Mouse (Mus musculus): ENCODE results near the gene Itfg2. TPM values are rescaled to one million over a fixed set of nuclear protein-coding genes. Genes with fewer than 3 reads are reported as not detected.

The Itfg2 gene
- polyA plus RNA-seq, 1 experiment from 2014 or later, result 43.3 TPM

DNA sequence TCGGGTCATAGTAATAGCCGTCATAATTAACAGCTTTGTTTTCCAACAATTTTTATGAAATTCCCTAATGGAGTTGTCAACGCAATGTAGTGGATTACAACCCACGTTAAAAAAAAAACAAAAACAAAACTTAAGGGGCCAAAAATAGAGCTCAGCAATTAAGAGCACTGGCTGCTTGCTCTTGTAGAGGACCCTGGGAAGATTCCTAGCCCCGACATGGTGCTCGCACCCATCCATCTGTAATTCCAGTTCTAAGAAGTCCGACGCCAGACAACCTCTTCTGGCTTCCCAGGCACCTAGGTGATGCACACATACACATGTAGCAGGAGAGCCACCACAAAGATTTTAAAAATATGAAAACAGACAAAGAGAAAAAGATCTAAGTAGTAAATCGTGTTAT, 315 bp upstream of the Itfg2 start:
- ATAC-seq (ENCODE audit: low FRiP score, low TSS enrichment), result no peak
- WGBS, result 17% methylated on average over 9 of the region's 9 CpGs
- H3K9ac ChIP-seq (replicated peaks; ENCODE audit: low read length), result peak overlapping the region; percentile 78

DNA sequence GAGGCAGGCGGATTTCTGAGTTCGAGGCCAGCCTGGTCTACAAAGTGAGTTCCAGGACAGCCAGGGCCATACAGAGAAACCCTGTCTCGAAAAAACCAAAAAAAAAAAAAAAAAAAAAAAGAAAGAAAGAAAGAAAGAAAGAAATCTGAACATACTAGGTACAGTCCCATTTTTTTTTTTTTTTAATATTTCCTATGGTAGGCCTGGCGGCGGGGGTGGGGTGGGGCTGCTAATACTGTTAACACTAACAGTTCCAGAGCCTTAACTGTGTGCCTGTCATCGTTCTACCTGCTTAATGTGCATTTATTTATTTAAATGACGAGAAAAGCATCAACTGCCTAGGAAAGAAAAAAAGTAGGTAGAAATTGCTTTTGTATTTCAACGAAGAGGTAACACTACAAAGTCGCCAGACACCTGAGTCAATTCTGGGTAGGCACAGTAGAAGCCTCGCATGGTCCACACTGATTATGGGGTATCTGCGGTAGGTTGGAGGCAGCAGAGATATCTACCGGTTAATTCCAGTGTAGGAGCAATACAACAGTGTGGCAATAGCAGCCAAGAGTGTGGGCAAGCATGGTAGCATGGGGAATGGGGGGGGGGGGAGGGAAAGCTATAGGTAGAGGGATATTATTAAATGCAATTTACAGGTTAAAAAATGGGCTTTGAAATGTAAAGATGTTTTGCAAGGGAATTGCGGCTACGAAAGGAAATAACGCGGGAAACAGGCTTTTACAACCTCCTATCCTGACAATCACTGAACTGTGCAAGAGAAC, 1.0 kb downstream of the Itfg2 start:
- Histone ChIP-seq H3K27ac (replicated peaks; ENCODE audit: low read depth, low read length) (peak overlapping the region; percentile 99), H3K4me3 (replicated peaks; ENCODE audit: low read depth, low read length) (peak overlapping the region; percentile 61), H3K4me1 (ENCODE audit: control insufficient read depth, insufficient read depth, low read length) (peaks cover 4% of the 10 kb centered on the region; the same call in 1 of the 2 replicates), H3K4me2 (ENCODE audit: low read length) (peak overlapping the region; percentile 61), H3K9ac (replicated peaks; ENCODE audit: low read length) (peak overlapping the region; percentile 78), H3K36me3 (ENCODE audit: control insufficient read depth, insufficient read depth, low read length) (peaks cover 5% of the 10 kb centered on the region), H3K9me3 (ENCODE audit: control insufficient read depth, low read length) (no peaks in the 10 kb centered on the region), H3K27me3 (ENCODE audit: control insufficient read depth, insufficient read depth, low read length) (no peaks in the 10 kb centered on the region)
- peak; percentile 34 for DNase-seq
- WGBS, result 49% methylated on average over 15 of the region's 16 CpGs
- peak; percentile 28; the same call in 1 of the 2 replicates for ATAC-seq (ENCODE audit: low FRiP score, low TSS enrichment)

More for the DNA sequence above, 315 bp upstream of the Itfg2 start:
- H3K36me3 ChIP-seq (ENCODE audit: control insufficient read depth, insufficient read depth, low read length), result peaks cover 14% of the 10 kb centered on the region
- peaks cover 4% of the 10 kb centered on the region; the same call in 1 of the 2 replicates for H3K4me1 ChIP-seq (ENCODE audit: control insufficient read depth, insufficient read depth, low read length)
- peak overlapping the region; percentile 61 for H3K4me3 ChIP-seq (replicated peaks; ENCODE audit: low read depth, low read length)
- peak overlapping the region; percentile 61 for H3K4me2 ChIP-seq (ENCODE audit: low read length)
- peak overlapping the region; percentile 99 for H3K27ac ChIP-seq (replicated peaks; ENCODE audit: low read depth, low read length)
- no peak for DNase-seq
- no peaks in the 10 kb centered on the region for H3K27me3 ChIP-seq (ENCODE audit: control insufficient read depth, insufficient read depth, low read length)
- no peaks in the 10 kb centered on the region for H3K9me3 ChIP-seq (ENCODE audit: control insufficient read depth, low read length)

DNA sequence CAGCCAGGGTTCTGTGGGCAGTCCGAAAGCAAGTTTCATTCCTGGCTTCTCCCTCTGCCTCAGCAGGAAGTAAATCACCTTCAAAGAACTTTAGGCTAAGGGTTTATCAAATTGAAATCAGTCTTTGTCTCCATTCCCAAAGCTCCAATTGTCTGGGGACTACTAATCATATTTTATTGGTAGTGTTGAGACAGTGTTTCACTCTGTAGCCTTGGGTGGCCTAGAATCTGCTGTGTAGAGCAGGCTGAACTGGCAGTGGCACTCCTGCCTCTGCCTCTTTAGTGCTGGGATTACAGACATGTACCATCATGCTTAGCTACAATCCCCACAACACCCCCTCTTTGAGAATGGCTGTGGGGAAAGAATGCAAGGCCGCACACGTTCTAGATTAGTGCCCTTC, 3.3 kb downstream of the Itfg2 start:
- H3K4me1 ChIP-seq (ENCODE audit: control insufficient read depth, insufficient read depth, low read length), result peaks cover 4% of the 10 kb centered on the region; the same call in 1 of the 2 replicates
- H3K27me3 ChIP-seq (ENCODE audit: control insufficient read depth, insufficient read depth, low read length), result no peaks in the 10 kb centered on the region
- no peak overlapping the region for H3K4me2 ChIP-seq (ENCODE audit: low read length)
- H3K4me3 ChIP-seq (replicated peaks; ENCODE audit: low read depth, low read length), result no peak overlapping the region
- no peak overlapping the region for H3K9ac ChIP-seq (replicated peaks; ENCODE audit: low read length)
- H3K9me3 ChIP-seq (ENCODE audit: control insufficient read depth, low read length), result no peaks in the 10 kb centered on the region
- H3K36me3 ChIP-seq (ENCODE audit: control insufficient read depth, insufficient read depth, low read length), result no peaks in the 10 kb centered on the region
- ATAC-seq (ENCODE audit: low FRiP score, low TSS enrichment) (no peak), DNase-seq (no peak)
- WGBS, result 98% methylated on average over 3 of the region's 3 CpGs
- no peak overlapping the region for H3K27ac ChIP-seq (replicated peaks; ENCODE audit: low read depth, low read length)

DNA sequence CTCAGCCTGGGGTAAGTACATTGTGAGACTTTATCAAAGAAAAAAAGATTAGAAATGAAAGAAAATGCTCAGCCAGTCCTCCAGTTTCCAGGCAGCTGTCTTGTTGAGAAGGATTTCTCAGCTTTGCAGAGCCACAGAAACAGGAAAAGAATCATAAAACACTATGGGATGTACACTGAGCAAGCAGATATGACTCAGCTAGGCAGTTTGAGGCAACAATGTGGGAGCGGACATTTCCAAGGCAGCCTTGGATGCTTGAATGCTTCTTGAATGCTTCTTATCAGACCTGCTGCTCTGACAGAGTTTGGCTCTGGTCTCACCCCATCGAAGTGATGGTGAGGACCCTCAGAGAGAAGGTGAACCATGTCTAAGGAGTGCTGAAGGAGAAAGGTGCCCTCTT, 3.7 kb downstream of the Itfg2 start:
- H3K36me3 ChIP-seq (ENCODE audit: control insufficient read depth, insufficient read depth, low read length), result no peaks in the 10 kb centered on the region
- no peak overlapping the region for H3K4me2 ChIP-seq (ENCODE audit: low read length)
- 95% methylated on average over 2 of the region's 2 CpGs for WGBS
- no peak overlapping the region for H3K9ac ChIP-seq (replicated peaks; ENCODE audit: low read length)
- no peaks in the 10 kb centered on the region for H3K9me3 ChIP-seq (ENCODE audit: control insufficient read depth, low read length)
- peaks cover 4% of the 10 kb centered on the region; the same call in 1 of the 2 replicates for H3K4me1 ChIP-seq (ENCODE audit: control insufficient read depth, insufficient read depth, low read length)
- ATAC-seq (ENCODE audit: low FRiP score, low TSS enrichment), result no peak
- no peak overlapping the region for H3K27ac ChIP-seq (replicated peaks; ENCODE audit: low read depth, low read length)
- no peaks in the 10 kb centered on the region for H3K27me3 ChIP-seq (ENCODE audit: control insufficient read depth, insufficient read depth, low read length)
- no peak overlapping the region for H3K4me3 ChIP-seq (replicated peaks; ENCODE audit: low read depth, low read length)
- DNase-seq, result no peak

DNA sequence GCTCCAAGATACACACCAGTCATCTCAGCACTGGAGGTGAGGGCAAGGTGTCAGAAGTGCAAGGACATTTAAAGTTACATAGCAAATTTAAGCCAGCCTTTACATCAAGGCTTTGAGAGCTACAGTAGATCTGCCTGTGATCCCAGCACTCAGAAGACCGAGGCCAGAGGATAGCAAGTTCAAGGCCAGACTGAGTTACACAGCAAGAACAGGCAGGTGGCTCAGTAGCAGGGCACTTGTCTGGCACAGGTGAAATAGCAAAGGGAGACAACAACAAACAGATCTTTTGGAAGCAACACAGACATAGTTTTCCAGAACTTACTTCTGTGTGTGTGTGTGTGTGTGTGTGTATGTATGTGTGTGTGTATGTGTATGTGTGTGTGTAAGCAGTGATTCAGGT, 6.7 kb downstream of the Itfg2 start:
- H3K4me2 ChIP-seq (ENCODE audit: low read length), result no peak overlapping the region
- DNase-seq (no peak), ATAC-seq (ENCODE audit: low FRiP score, low TSS enrichment) (no peak)
- no peak overlapping the region for H3K9ac ChIP-seq (replicated peaks; ENCODE audit: low read length)
- H3K4me3 ChIP-seq (replicated peaks; ENCODE audit: low read depth, low read length), result no peak overlapping the region
- WGBS, result 97% methylated on average over 1 of the region's 1 CpGs
- H3K36me3 ChIP-seq (ENCODE audit: control insufficient read depth, insufficient read depth, low read length), result peaks cover 10% of the 10 kb centered on the region
- H3K27ac ChIP-seq (replicated peaks; ENCODE audit: low read depth, low read length), result no peak overlapping the region
- H3K9me3 ChIP-seq (ENCODE audit: control insufficient read depth, low read length), result no peaks in the 10 kb centered on the region
- no peaks in the 10 kb centered on the region for H3K27me3 ChIP-seq (ENCODE audit: control insufficient read depth, insufficient read depth, low read length)
- H3K4me1 ChIP-seq (ENCODE audit: control insufficient read depth, insufficient read depth, low read length), result no peaks in the 10 kb centered on the region

DNA sequence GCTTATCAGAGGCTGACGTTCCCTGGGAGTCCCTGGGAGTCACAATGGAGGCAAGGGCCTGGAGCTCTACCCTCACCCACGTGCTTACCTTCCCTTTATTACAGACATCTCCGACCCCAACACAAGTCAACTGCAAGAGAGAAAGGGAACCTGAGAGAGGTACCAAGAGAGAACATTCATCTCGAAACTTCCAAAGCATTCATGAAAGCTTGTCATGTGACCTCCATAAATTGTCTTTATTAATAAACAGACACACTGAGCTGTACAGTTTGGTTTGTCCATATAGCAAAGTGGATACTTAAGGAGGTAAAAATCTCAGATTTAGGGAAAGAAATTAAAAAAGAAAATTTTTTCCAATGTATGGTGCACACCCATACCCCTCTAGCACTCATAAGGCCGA, 8.6 kb downstream of the Itfg2 start:
- DNase-seq (no peak), ATAC-seq (ENCODE audit: low FRiP score, low TSS enrichment) (no peak)
- H3K4me3 ChIP-seq (replicated peaks; ENCODE audit: low read depth, low read length), result no peak overlapping the region
- 95% methylated on average over 5 of the region's 5 CpGs for WGBS
- H3K27ac ChIP-seq (replicated peaks; ENCODE audit: low read depth, low read length), result no peak overlapping the region
- H3K4me1 ChIP-seq (ENCODE audit: control insufficient read depth, insufficient read depth, low read length), result no peaks in the 10 kb centered on the region
- H3K27me3 ChIP-seq (ENCODE audit: control insufficient read depth, insufficient read depth, low read length), result no peaks in the 10 kb centered on the region
- H3K4me2 ChIP-seq (ENCODE audit: low read length), result no peak overlapping the region
- peaks cover 29% of the 10 kb centered on the region for H3K36me3 ChIP-seq (ENCODE audit: control insufficient read depth, insufficient read depth, low read length)
- no peak overlapping the region for H3K9ac ChIP-seq (replicated peaks; ENCODE audit: low read length)
- H3K9me3 ChIP-seq (ENCODE audit: control insufficient read depth, low read length), result no peaks in the 10 kb centered on the region

DNA sequence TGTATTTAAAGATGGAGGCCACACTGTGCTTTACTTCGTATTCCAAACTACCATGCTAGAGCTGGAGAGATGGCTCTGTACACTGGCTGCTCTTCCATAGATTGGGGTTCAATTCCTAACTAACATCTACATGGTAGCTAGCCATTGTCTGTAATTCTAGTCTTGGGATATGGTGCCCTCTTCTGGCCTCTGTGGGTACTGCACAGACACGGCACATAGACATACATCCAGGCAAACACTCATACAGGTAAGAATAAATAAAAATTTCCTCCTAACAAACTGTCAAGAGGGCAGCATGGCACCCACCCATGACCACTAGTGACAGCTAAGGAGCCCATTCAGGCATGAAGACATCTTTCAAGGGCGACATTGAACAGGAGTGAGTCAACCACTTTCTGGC, 13.6 kb downstream of the Itfg2 start:
- peaks cover 73% of the 10 kb centered on the region for H3K36me3 ChIP-seq (ENCODE audit: control insufficient read depth, insufficient read depth, low read length)

DNA sequence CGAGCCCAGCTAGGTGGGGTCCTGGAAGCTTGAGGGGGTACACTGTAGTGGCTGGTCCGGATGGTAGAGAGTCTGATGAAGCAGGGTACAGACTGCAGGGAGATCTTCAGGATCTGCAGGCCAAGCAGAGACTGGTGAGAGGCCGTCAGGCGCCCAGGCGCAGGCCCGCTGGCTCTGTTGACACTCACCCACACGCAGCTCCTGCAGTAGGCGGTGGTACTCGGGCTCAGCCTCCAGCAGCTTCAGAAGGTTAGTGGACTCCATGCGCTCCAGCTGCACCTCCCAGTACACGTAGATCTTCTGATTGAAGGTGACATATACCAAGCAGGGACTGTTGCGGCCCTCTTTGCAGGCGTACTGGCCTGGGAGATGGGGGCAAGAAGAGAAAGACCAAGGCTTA, 14.4 kb downstream of the Itfg2 start:
- Histone ChIP-seq H3K4me1 (ENCODE audit: control insufficient read depth, insufficient read depth, low read length) (no peaks in the 10 kb centered on the region), H3K36me3 (ENCODE audit: control insufficient read depth, insufficient read depth, low read length) (peaks cover 77% of the 10 kb centered on the region), H3K9ac (replicated peaks; ENCODE audit: low read length) (no peak overlapping the region), H3K9me3 (ENCODE audit: control insufficient read depth, low read length) (no peaks in the 10 kb centered on the region), H3K4me3 (replicated peaks; ENCODE audit: low read depth, low read length) (no peak overlapping the region), H3K27me3 (ENCODE audit: control insufficient read depth, insufficient read depth, low read length) (no peaks in the 10 kb centered on the region), H3K4me2 (ENCODE audit: low read length) (no peak overlapping the region), H3K27ac (replicated peaks; ENCODE audit: low read depth, low read length) (no peak overlapping the region)
- ATAC-seq (ENCODE audit: low FRiP score, low TSS enrichment) (no peak), DNase-seq (no peak)
- WGBS, result 94% methylated on average over 13 of the region's 13 CpGs

More for the DNA sequence above, 13.6 kb downstream of the Itfg2 start:
- Histone ChIP-seq H3K9me3 (ENCODE audit: control insufficient read depth, low read length) (no peaks in the 10 kb centered on the region), H3K9ac (replicated peaks; ENCODE audit: low read length) (no peak overlapping the region), H3K4me1 (ENCODE audit: control insufficient read depth, insufficient read depth, low read length) (no peaks in the 10 kb centered on the region), H3K27me3 (ENCODE audit: control insufficient read depth, insufficient read depth, low read length) (no peaks in the 10 kb centered on the region), H3K4me3 (replicated peaks; ENCODE audit: low read depth, low read length) (no peak overlapping the region), H3K4me2 (ENCODE audit: low read length) (no peak overlapping the region), H3K27ac (replicated peaks; ENCODE audit: low read depth, low read length) (no peak overlapping the region)
- peak; percentile 87 for DNase-seq
- WGBS, result 18% methylated on average over 3 of the region's 3 CpGs
- ATAC-seq (ENCODE audit: low FRiP score, low TSS enrichment), result peak; percentile 43; the same call in 1 of the 2 replicates

DNA sequence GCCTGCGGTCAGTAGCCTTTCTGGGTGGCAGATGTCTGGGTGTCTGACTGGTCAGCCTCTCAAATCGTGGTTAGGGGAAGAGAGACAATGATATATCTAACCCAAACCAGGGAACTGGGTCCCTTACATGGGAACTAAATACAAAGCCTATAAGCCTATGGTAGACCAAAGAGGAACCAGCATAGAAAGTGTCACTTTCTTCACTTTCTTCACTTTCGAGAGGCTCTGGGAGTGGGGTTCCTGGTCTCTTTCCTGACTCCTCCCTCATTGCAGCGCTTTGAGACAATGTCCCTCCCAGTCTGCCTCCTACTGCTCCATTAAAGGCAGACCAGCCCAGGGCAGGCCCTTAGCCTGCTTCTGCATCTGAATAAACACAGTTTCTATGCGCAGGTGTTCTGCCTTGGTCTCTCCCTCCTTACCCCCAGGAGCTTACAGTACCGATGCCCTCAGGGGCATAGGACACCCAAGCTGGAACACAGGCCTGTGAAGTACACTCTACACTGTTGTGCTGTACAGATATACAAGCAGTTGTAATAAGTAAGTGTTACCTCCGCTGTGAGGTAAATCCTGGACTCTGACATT, 16.1 kb downstream of the Itfg2 start:
- no peak overlapping the region for H3K27ac ChIP-seq (replicated peaks; ENCODE audit: low read depth, low read length)
- peaks cover 71% of the 10 kb centered on the region for H3K36me3 ChIP-seq (ENCODE audit: control insufficient read depth, insufficient read depth, low read length)
- no peaks in the 10 kb centered on the region for H3K4me1 ChIP-seq (ENCODE audit: control insufficient read depth, insufficient read depth, low read length)
- H3K9ac ChIP-seq (replicated peaks; ENCODE audit: low read length), result no peak overlapping the region
- ATAC-seq (ENCODE audit: low FRiP score, low TSS enrichment), result no peak
- H3K4me2 ChIP-seq (ENCODE audit: low read length), result no peak overlapping the region
- WGBS, result 87% methylated on average over 7 of the region's 7 CpGs
- no peak overlapping the region for H3K4me3 ChIP-seq (replicated peaks; ENCODE audit: low read depth, low read length)
- H3K27me3 ChIP-seq (ENCODE audit: control insufficient read depth, insufficient read depth, low read length), result no peaks in the 10 kb centered on the region
- H3K9me3 ChIP-seq (ENCODE audit: control insufficient read depth, low read length), result no peaks in the 10 kb centered on the region
- no peak for DNase-seq
